Mouse (Mus musculus) testis, adult 2 months (tissue): Measurements from ENCODE around the gene Ppt1. TPM values are rescaled to one million over a fixed set of nuclear protein-coding genes. Genes with fewer than 3 reads are reported as not detected.
A peak's percentile ranks its signal among the peaks of the same experiment; 100 is the strongest.

Experiments used
- H3K27ac ChIP-seq: fragments of 200-500 bp; 2 replicates; pipeline ENCODE4 v1.5.1; 2012; ENCODE audit warnings: low read depth, low read length; ENCODE audit not compliant: control insufficient read depth, insufficient read depth
- H3K27me3 ChIP-seq: fragments of 200-500 bp; 2 replicates; pipeline ENCODE4 v1.6.1; 2012; ENCODE audit warnings: mild to moderate bottlenecking, low read length, moderate library complexity; ENCODE audit not compliant: control insufficient read depth, insufficient read depth
- H3K36me3 ChIP-seq: fragments of 200-500 bp; 2 replicates; pipeline ENCODE4 v1.6.1; 2012; ENCODE audit warnings: mild to moderate bottlenecking, low read length; ENCODE audit not compliant: control insufficient read depth, insufficient read depth
- H3K4me1 ChIP-seq: fragments of 200-500 bp; 2 replicates; pipeline ENCODE4 v1.6.1; 2012; ENCODE audit warnings: low read length; ENCODE audit not compliant: control insufficient read depth, insufficient read depth
- H3K4me3 ChIP-seq: fragments of 200-500 bp; 2 replicates; pipeline ENCODE4 v1.5.1; 2012; ENCODE audit warnings: low read depth, mild to moderate bottlenecking, low read length, moderate library complexity, mixed read lengths; ENCODE audit not compliant: control insufficient read depth
- CTCF ChIP-seq: fragments of 200-500 bp; IDR thresholded peaks from 2 replicates; pipeline ENCODE4 v1.5.1; 2012; ENCODE audit warnings: low read depth, mild to moderate bottlenecking, inconsistent platforms, low read length, moderate library complexity; ENCODE audit not compliant: control insufficient read depth, insufficient read depth, insufficient replicate concordance
- POLR2A ChIP-seq: fragments of 200-500 bp; IDR thresholded peaks from 2 replicates; pipeline ENCODE4 v1.6.1; 2012; ENCODE audit warnings: low read depth, mild to moderate bottlenecking, inconsistent platforms, low read length, moderate library complexity; ENCODE audit not compliant: control insufficient read depth
- polyA plus RNA-seq: library from polyadenylated mRNA; depleted of rRNA; stranded (reverse); fragments of >200 nt; gene quantifications from 2 replicates; pipeline ENCODE4 v1.2.3, GENCODE M21; 2012

The Ppt1 gene
- polyA plus RNA-seq, 1 experiment: 122 TPM

DNA sequence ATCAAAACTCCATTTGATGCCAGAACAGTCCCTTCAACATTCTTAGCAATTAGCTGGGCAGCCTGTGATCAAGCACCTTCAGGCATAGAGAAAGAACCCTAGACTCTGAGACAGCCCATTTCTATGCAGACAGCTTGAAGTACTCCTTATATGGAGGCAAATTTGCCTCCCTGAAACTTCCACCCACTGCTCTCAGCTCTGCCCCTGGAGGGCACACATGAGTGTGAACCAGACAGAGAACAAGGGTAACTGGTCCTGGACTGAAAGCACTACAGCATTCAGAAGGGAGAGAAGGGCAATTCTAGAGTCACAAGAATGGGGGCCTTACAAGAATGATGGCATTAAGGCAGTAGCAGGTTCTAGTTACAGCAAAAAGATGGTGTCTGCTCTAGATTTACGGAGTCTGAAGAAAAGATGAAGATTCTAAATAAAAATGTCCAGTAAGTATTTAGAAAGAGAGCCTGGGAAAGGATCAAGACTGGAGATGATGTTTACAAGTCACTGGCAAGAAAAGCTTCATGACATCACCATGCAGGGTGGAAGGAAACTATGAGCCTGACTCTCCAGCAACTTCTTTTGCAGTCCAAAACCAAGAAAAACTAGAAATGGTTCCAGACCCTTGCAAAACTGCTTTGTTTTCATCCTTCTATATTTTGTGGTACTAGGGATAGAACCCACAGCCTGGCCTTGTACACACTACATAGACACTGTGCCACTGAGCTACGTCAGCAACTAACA lies 42.5 kb downstream of the Ppt1 start:
- TF ChIP-seq CTCF (no peak), POLR2A (no peak)
- no peaks in the 10 kb centered on the region for H3K27me3 ChIP-seq
- H3K4me1 ChIP-seq: no peaks in the 10 kb centered on the region
- no peaks in the 10 kb centered on the region for H3K36me3 ChIP-seq
- H3K27ac ChIP-seq: no peak overlapping the region
- H3K4me3 ChIP-seq: no peak overlapping the region

DNA sequence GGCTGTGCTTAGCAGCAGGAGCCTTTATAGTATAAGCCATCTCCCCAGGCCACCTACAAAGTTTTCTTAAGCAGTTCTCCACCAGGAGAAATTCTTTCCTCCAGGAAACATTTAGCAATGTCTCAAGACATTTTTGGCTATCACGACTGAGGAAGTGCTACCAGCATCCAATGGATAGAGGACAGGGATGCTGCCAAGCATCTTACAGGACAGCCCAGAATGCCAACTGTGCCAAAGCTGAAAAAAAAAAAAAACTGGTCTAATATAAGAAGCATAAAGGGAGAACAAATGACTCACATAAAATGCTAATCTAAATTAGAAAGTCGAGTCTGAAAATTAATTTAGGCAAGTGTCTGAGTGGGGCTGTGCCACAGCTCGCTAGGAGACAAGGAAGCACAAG lies 46.5 kb downstream of the Ppt1 start:
- no peak overlapping the region for H3K27ac ChIP-seq
- H3K27me3 ChIP-seq: no peaks in the 10 kb centered on the region
- no peak overlapping the region for H3K4me3 ChIP-seq
- no peak for TF ChIP-seq CTCF
- no peak for TF ChIP-seq POLR2A
- peaks cover 7% of the 10 kb centered on the region for H3K4me1 ChIP-seq
- no peaks in the 10 kb centered on the region for H3K36me3 ChIP-seq

DNA sequence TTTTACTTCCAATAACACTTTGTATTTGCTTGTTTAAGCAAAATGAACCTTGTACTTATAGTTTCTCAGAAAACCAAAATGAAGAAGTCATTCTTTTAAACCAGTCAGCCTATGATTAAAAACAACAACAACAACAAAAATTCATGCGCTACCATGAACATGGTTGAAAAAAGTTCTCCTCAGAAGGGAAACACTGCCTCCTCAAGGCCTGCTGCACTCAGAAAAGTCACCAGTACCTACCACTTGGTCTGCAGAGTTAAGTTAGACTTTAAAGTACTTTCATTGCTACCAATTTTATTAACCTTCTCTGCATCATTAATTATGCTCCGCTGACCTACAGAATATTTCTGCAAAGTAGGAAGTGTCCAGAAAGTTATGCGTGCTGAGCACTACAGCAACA lies 47.3 kb downstream of the Ppt1 start:
- Histone ChIP-seq H3K27ac (no peak overlapping the region), H3K4me1 (peaks cover 7% of the 10 kb centered on the region), H3K4me3 (no peak overlapping the region), H3K36me3 (no peaks in the 10 kb centered on the region), H3K27me3 (no peaks in the 10 kb centered on the region)
- TF ChIP-seq CTCF (no peak), POLR2A (no peak)

DNA sequence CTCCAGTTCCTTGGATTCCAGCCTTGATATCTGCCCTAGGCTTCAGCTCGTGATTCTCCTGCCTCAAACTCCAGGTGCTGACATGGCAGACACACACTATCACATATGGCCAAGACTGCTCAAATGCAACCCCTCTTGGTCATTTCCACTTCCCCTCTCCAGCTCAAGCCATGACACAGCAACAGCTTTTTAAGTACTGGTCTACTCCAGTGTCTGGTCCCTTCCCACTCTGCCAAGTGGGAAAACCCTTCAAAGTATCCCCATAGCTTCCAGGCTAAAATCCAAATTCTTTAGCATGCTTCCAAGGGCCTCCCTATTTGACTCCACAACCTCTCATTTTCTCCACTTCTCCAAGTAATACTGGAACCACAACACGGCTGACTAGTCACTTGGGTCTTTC lies 48.0 kb downstream of the Ppt1 start:
- Histone ChIP-seq H3K36me3 (no peaks in the 10 kb centered on the region), H3K27me3 (no peaks in the 10 kb centered on the region), H3K4me3 (peak overlapping the region; percentile 97; the same call in 1 of the 2 replicates), H3K4me1 (peaks cover 7% of the 10 kb centered on the region), H3K27ac (no peak overlapping the region)
- TF ChIP-seq CTCF (no peak), POLR2A (no peak)

DNA sequence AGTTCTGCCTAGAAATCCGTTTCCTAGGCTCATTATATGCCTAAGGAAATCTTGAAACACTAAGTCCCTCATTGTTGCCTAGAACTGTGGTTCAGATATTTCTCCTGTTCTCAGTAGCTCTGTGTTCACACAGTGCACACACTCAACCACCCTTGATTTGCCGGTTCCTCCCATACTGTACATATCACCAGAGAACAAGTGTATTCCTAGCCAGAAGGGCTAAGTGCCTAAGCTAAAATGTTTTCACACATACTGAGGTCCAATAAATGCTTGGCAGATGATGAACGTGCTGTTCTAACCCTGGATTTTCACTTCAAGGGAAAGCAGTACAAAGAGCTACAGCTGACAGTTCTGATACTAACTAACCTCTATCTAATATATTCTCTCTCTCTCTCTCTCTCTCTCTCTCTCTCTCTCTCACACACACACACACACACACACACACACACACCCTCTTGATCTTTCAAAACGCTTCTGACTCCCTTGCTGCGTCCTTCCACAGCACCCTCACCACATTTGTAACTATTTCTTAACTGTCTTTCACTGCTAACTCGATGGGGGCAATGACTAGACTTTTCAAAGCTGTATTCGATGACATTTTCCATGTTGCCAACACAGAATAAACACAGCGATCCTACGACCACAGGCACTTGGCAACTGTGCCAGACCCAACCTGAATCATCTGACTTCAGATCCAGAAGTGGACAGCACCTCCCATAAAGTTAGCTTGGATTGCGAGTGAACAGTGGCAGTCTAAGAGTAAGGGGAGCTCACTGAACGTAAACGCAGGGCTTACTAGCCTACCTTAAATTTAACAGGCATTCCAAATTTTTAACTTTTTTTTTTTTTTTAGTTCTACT lies 48.7 kb downstream of the Ppt1 start:
- H3K27me3 ChIP-seq: no peaks in the 10 kb centered on the region
- peaks cover 7% of the 10 kb centered on the region for H3K4me1 ChIP-seq
- H3K27ac ChIP-seq: peak overlapping the region; percentile 100
- TF ChIP-seq POLR2A (no peak), CTCF (no peak)
- H3K36me3 ChIP-seq: no peaks in the 10 kb centered on the region
- H3K4me3 ChIP-seq: peak overlapping the region; percentile 97

DNA sequence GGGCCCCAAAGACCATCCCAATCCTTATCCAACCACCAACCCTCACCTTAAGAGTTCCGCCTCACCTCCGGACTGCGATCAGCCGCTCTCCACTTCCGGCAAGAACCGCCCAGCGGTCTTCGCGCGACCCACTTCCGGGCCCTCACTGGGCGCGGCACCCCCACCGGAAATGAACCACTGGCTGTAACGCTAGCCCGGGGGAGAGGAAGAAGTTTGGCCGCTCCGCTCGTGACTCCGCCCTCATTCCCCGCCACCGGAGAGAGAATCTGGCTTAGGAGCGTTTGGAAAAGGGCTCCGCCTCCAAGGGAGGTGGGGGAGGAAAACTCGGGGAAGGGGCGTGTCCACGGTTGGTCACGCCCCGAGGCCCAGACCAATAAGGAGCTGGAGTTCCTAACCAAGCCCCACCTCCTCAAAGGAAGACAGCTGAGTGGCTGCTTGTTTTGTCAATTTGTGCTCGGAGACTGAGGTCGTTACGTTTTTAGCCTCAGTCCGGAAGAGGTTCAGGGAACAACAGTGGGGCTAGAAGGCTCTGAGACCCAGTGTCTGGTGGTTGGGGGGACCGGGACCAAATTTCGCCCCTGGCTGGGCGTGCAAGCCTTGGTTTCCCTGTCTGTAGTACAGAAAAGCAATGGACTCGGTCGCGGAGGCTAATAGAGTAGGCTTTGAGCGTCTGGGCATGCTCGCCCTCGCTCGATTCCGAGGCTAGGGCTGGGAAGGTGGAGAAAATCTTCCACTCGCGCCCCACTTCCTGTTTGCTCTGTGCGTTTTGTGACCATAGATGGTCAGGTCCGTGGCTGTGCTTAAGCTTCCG lies 49.9 kb downstream of the Ppt1 start, which contains the start of gene Cap1:
Gene Cap1 (minus strand): TSS at position 289 of the 811 bp plus-strand sequence.
- no peaks in the 10 kb centered on the region for H3K27me3 ChIP-seq
- TF ChIP-seq POLR2A (peak; percentile 86), CTCF (no peak)
- peak within 1 kb of the TSS; percentile 97 for H3K4me3 ChIP-seq
- H3K4me1 ChIP-seq: peaks cover 7% of the 10 kb centered on the region
- H3K27ac ChIP-seq: peak within 1 kb of the TSS; percentile 100
- no peaks in the 10 kb centered on the region for H3K36me3 ChIP-seq
